Mouse (Mus musculus) forebrain, embryonic 10.5 days (tissue): ENCODE measurements around the gene Clasp2. TPM values are rescaled to one million over a fixed set of nuclear protein-coding genes. Genes with fewer than 3 reads are reported as not detected.
"Not testable (repeated sequence)": the region's sequence is repeated elsewhere in the genome, so short reads cannot be mapped to it uniquely, and the experiment has no call there.

Experiments used
- DNase-seq: peaks from one replicate; pipeline ENCODE4 v3.0.0-alpha.2; 2017; ENCODE audit warnings: low spot score; ENCODE audit errors: extremely low spot score
- H3K27ac ChIP-seq: fragments of 300-500 bp; sonication (generic); 2 replicates; pipeline ENCODE4 v1.5.1; 2016; ENCODE audit warnings: mild to moderate bottlenecking
- H3K27me3 ChIP-seq: fragments of 300-500 bp; sonication (generic); 2 replicates; pipeline ENCODE4 v1.6.1; 2016; ENCODE audit warnings: mild to moderate bottlenecking; ENCODE audit not compliant: poor library complexity, severe bottlenecking
- H3K36me3 ChIP-seq: fragments of 300-500 bp; sonication (generic); replicated peaks from 2 replicates; pipeline ENCODE4 v1.6.1; 2016; ENCODE audit warnings: mild to moderate bottlenecking, moderate library complexity
- H3K4me1 ChIP-seq: fragments of 300-500 bp; sonication (generic); 2 replicates; pipeline ENCODE4 v1.6.1; 2016
- H3K4me3 ChIP-seq: fragments of 300-500 bp; sonication (generic); 2 replicates; pipeline ENCODE4 v1.5.1; 2016; ENCODE audit warnings: mild to moderate bottlenecking, moderate library complexity
- H3K9me3 ChIP-seq: fragments of 300-500 bp; sonication (generic); 2 replicates; pipeline ENCODE4 v1.6.1; 2016; ENCODE audit warnings: mild to moderate bottlenecking, moderate library complexity
- WGBS: fragments of 180-500 bp; shearing (Covaris S2); methylation state at CpG from one replicate; pipeline ENCODE4 v1.1.7; 2016; 5-methylcytosine and 5-hydroxymethylcytosine counted together
- polyA plus RNA-seq: library from polyadenylated mRNA; unstranded; fragments of >200 nt; fragmentation: Nextera tagmentation; extraction: Ambion mirVana; gene quantifications from 2 replicates; pipeline ENCODE4 v1.2.1, GENCODE M21; 2016

The Clasp2 gene
- polyA plus RNA-seq, 1 experiment from 2014 or later = 36.8 TPM

DNA sequence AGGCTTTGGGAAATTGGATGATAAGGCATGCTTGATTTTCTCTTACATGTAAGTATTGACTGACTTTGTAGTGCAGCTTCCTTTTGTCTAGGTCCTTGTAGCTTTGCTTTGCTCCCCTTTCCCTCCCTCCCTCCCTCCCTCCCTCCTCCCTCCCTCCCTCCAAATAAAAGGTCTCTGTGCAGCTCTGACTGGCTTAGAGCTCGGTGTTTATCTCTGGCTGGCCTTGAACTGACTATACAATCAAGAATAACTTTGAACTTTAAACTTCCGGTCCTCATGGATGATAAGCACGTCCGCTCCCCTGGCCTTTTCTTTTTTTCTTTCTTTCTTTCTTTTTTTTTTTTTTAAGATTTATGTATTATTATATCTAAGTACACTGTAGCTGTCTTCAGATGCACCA lies 21.9 kb downstream of the Clasp2 start:
- Histone ChIP-seq H3K27ac (no peak overlapping the region), H3K27me3 (no peaks in the 10 kb centered on the region), H3K36me3 (peaks cover 56% of the 10 kb centered on the region), H3K4me3 (no peak overlapping the region), H3K4me1 (no peaks in the 10 kb centered on the region), H3K9me3 (peaks cover 13% of the 10 kb centered on the region; the same call in 1 of the 2 replicates)
- DNase-seq = no peak
- 94% methylated on average over 4 of the region's 4 CpGs for WGBS

DNA sequence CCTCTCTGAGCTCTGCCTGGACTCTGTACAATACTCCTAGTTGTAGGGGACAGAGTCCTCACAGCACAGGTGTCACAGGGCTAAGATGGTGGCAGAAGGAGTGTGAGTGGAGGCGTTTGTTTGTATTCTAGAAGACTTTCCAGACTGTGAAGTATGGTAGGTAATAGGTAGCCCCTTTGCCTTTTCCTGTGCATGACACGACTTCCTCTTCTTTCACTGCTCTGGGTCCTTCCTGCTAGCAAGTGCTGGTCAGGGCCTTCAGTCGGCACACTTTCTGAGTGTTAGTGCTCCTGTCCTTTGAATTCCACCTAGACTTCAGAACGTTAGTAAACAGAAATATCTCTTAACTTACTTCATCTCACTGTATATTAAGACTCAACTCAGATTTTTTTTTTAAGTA lies 29.4 kb downstream of the Clasp2 start:
- Histone ChIP-seq H3K36me3 (peaks cover 41% of the 10 kb centered on the region), H3K4me3 (no peak overlapping the region), H3K9me3 (no peaks in the 10 kb centered on the region), H3K27ac (no peak overlapping the region), H3K27me3 (no peaks in the 10 kb centered on the region), H3K4me1 (no peaks in the 10 kb centered on the region)
- no peak for DNase-seq
- 91% methylated on average over 4 of the region's 4 CpGs for WGBS

- DNase-seq = no peak
- Histone ChIP-seq H3K9me3 (no peaks in the 10 kb centered on the region), H3K4me1 (peaks cover 10% of the 10 kb centered on the region), H3K4me3 (no peak overlapping the region), H3K27me3 (no peaks in the 10 kb centered on the region), H3K27ac (no peak overlapping the region), H3K36me3 (peaks cover 20% of the 10 kb centered on the region; the same call in 1 of the 2 replicates)
- WGBS = 90% methylated on average over 3 of the region's 3 CpGs
Observed at GRCm38 (mm10) chr9:113780863-113781262, 39.6 kb downstream of the Clasp2 start.

DNA sequence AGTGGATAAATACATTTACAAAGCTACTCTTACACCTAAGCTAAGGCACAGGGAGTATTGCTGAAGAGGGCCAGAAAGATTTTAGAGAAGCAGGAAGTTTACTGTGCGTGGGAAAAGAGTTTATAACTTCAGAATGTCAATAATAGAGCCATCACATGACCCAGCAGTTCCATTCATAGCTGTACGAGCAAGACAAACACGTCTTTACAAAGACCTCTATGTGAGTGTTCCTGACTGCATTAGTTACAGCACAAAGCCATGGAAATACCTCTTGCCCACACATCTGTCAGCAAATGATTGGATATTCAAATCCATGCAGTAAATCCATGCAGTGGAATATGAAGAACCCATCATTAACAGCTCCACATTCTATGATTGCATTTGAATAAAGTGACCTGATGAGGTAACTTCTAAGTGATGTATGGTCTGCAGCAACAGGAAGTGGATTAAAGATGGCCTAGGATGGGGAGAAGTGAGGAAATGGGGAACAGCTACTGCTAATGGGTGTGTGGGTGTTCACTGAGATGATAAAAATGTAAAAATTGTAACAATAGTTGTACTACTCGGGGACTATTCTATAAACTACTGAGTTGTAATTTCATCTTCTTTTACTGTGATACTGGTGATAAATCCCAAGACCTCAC lies 41.2 kb downstream of the Clasp2 start:
- Histone ChIP-seq H3K27me3 (no peaks in the 10 kb centered on the region), H3K36me3 (peaks cover 24% of the 10 kb centered on the region; the same call in 1 of the 2 replicates), H3K27ac (peak overlapping the region; percentile 35; the same call in 1 of the 2 replicates), H3K4me1 (peaks cover 10% of the 10 kb centered on the region), H3K4me3 (no peak overlapping the region), H3K9me3 (no peaks in the 10 kb centered on the region)
- no peak for DNase-seq
- WGBS = 67% methylated on average over 4 of the region's 4 CpGs

DNA sequence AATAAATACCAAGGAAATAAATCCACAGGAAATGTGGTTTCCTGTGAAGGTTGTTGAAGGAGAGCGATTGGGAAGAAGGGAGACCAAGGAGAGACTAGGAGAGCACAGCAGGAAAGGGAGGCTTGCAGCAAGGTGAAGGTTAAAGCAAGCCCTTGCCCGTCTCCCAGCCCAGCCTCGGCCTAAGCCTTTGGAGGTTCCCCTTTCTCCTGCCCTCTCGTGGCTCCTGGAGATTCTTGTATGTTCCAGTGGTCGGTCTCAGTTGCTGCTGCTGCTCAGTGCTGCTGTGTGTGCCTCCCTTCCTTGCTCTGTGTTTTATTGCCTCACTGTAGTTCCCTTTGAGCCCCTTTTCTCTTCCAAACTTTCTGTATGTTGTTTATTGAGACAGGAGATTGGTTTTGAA lies 42.4 kb downstream of the Clasp2 start:
- WGBS = 75% methylated on average over 5 of the region's 5 CpGs
- H3K27ac ChIP-seq = no peak overlapping the region
- H3K27me3 ChIP-seq = no peaks in the 10 kb centered on the region
- DNase-seq = no peak
- peaks cover 24% of the 10 kb centered on the region; the same call in 1 of the 2 replicates for H3K36me3 ChIP-seq
- H3K9me3 ChIP-seq = no peaks in the 10 kb centered on the region
- H3K4me1 ChIP-seq = peaks cover 10% of the 10 kb centered on the region
- H3K4me3 ChIP-seq = no peak overlapping the region

GRCm38 (mm10) chr9:113789283-113789682 lies 48.0 kb downstream of the Clasp2 start:
- H3K9me3 ChIP-seq, H3K4me3 ChIP-seq, H3K36me3 ChIP-seq, H3K27ac ChIP-seq, H3K27me3 ChIP-seq, DNase-seq: not testable (repeated sequence)
- 62% methylated on average over 6 of the region's 6 CpGs for WGBS
- peaks cover 27% of the 10 kb centered on the region for H3K4me1 ChIP-seq

- no peaks in the 10 kb centered on the region for H3K27me3 ChIP-seq
- H3K4me3 ChIP-seq = peak overlapping the region; percentile 50
- H3K4me1 ChIP-seq = peaks cover 27% of the 10 kb centered on the region
- H3K36me3 ChIP-seq = no peaks in the 10 kb centered on the region
- peak overlapping the region; percentile 83 for H3K27ac ChIP-seq
- H3K9me3 ChIP-seq = no peaks in the 10 kb centered on the region
- DNase-seq = peak; percentile 62
- 3% methylated on average over 17 of the region's 17 CpGs for WGBS
Observed at GRCm38 (mm10) chr9:113792651-113793512, 51.6 kb downstream of the Clasp2 start.

DNA sequence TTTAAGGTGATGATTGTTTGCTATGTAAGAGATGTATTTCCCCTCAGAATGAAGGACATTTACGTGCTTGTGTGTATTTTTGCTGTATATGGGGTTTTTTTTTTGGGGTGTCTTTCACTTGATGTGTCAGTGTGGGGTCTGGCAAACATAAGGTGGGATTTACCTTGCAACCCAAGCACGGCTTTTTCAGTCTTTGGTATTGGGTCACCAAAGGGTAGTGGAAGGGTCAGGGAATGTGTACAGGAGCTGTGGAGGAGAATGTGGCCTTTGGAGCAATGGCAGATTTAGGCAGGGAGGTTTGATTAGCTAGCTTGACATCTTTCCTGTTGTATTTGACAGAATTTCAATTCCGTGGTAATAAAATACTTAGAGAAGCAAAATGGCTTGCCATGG lies 52.2 kb downstream of the Clasp2 start:
- DNase-seq = no peak
- Histone ChIP-seq H3K4me1 (peaks cover 27% of the 10 kb centered on the region), H3K9me3 (no peaks in the 10 kb centered on the region), H3K27me3 (no peaks in the 10 kb centered on the region), H3K27ac (peak overlapping the region; percentile 83), H3K4me3 (peak overlapping the region; percentile 50), H3K36me3 (no peaks in the 10 kb centered on the region)
- 42% methylated on average over 3 of the region's 3 CpGs for WGBS

DNA sequence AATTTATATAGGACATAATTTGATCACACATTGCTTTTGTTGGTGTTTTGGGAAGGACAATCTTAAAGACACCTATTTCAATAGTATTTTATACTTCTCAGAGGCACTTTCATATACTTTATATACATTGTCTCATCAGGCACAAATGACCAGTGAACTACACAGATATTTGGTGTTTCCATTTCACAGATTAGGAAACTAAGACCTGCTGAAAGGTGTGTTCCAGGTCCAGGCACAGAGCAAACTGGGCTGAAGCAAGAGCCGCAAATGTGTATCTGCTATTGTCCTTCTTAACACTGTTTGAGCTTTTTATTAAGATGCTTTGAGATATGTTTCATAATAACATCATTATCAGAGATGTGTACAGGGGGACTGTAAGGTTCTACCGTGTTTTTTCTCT lies 52.7 kb downstream of the Clasp2 start:
- peaks cover 27% of the 10 kb centered on the region for H3K4me1 ChIP-seq
- WGBS = 93% methylated on average over 2 of the region's 2 CpGs
- H3K9me3 ChIP-seq = no peaks in the 10 kb centered on the region
- DNase-seq = no peak
- no peak overlapping the region for H3K27ac ChIP-seq
- H3K36me3 ChIP-seq = no peaks in the 10 kb centered on the region
- H3K4me3 ChIP-seq = peak overlapping the region; percentile 50; the same call in 1 of the 2 replicates
- H3K27me3 ChIP-seq = no peaks in the 10 kb centered on the region

- H3K27me3 ChIP-seq = no peaks in the 10 kb centered on the region
- no peak overlapping the region for H3K4me3 ChIP-seq
- no peaks in the 10 kb centered on the region for H3K36me3 ChIP-seq
- no peak overlapping the region for H3K27ac ChIP-seq
- WGBS = 91% methylated on average over 5 of the region's 5 CpGs
- DNase-seq = no peak
- no peaks in the 10 kb centered on the region for H3K9me3 ChIP-seq
- H3K4me1 ChIP-seq = peaks cover 17% of the 10 kb centered on the region
Observed at GRCm38 (mm10) chr9:113797206-113797605, 55.9 kb downstream of the Clasp2 start.

DNA sequence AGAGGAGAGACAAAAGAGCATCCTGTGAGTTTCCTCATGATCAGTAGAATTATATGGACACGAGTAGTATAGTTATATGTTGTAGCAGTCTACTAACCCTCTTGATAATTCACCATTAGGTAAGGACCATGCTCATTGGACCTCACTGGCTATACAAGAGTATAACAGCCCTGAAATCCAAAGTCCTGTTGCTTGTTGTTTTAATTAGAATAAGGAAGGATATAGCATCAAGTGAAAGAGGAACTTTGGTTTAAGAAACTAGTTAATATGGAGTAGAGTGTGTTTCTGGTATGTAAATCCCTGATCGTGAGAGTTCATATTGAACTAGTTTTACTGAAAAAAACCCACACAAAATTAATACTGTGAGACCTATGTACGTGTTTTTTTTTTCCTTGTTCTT lies 59.4 kb downstream of the Clasp2 start:
- Histone ChIP-seq H3K36me3 (no peaks in the 10 kb centered on the region), H3K9me3 (no peaks in the 10 kb centered on the region), H3K27me3 (no peaks in the 10 kb centered on the region), H3K4me3 (no peak overlapping the region), H3K27ac (no peak overlapping the region), H3K4me1 (0 out of 2 replicates have a peak, but pooled peaks cover 4% of the 10 kb centered on the region)
- 95% methylated on average over 3 of the region's 3 CpGs for WGBS
- DNase-seq = no peak

DNA sequence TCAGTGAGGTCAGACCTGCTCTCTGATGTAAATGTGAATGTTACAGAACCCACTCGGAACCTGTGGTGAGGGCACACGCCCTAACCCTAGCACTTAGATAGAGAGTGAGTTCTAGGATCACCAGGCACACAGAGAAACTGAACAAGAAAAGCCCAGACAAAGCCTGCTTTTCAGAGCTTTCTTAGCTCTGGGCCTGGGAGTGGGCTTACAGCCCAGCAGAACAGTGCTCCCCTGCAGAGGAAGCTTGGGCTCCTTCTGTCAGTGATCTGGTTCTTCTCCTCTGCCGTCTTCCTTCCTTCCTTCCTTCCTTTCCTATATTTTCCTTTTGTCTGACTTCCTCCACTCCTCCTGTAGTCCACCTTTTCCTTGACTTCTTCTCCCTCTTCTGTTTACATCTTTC lies 61.5 kb downstream of the Clasp2 start:
- no peaks in the 10 kb centered on the region for H3K27me3 ChIP-seq
- 0 out of 2 replicates have a peak, but pooled peaks cover 3% of the 10 kb centered on the region for H3K36me3 ChIP-seq
- H3K9me3 ChIP-seq = no peaks in the 10 kb centered on the region
- H3K4me1 ChIP-seq = 0 out of 2 replicates have a peak, but pooled peaks cover 4% of the 10 kb centered on the region
- no peak for DNase-seq
- WGBS = 54% methylated on average over 3 of the region's 3 CpGs
- no peak overlapping the region for H3K4me3 ChIP-seq
- H3K27ac ChIP-seq = no peak overlapping the region; the same call in 1 of the 2 replicates

- H3K4me1 ChIP-seq = 0 out of 2 replicates have a peak, but pooled peaks cover 4% of the 10 kb centered on the region
- 89% methylated on average over 2 of the region's 2 CpGs for WGBS
- 0 out of 2 replicates have a peak, but pooled peaks cover 3% of the 10 kb centered on the region for H3K36me3 ChIP-seq
- no peak overlapping the region for H3K4me3 ChIP-seq
- H3K27me3 ChIP-seq = no peaks in the 10 kb centered on the region
- no peak overlapping the region for H3K27ac ChIP-seq
- no peak for DNase-seq
- no peaks in the 10 kb centered on the region for H3K9me3 ChIP-seq
Observed at GRCm38 (mm10) chr9:113803751-113804150, 62.5 kb downstream of the Clasp2 start.
